Mouse (Mus musculus) bone marrow, adult 2 months (tissue): ENCODE results near the gene Ndufb10.

Experiments
- CTCF ChIP-seq: fragments of 200-500 bp; IDR thresholded peaks from 2 replicates; pipeline ENCODE4 v1.5.1; 2011; ENCODE audit warnings: low read length, control low read depth; ENCODE audit not compliant: control insufficient read depth, insufficient read depth
- POLR2A ChIP-seq: fragments of 200-500 bp; IDR thresholded peaks from 2 replicates; pipeline ENCODE4 v1.6.1; 2011; ENCODE audit warnings: low read depth, mild to moderate bottlenecking, control low read depth, low read length, borderline replicate concordance; ENCODE audit not compliant: control insufficient read depth

- TF ChIP-seq POLR2A (no peak), CTCF (no peak)
Measured at GRCm38 (mm10) chr17:24761121-24761520, 36.8 kb upstream of the Ndufb10 start.
